Mouse (Mus musculus) cerebellum, postnatal 4 days (tissue): ENCODE measurements at regions not wholly inside any gene's neighbourhood (a gene's known extent, or its start where the extent isn't known, plus 50 kb on each side); places are given as distances from the start of the nearest gene placed in this dataset.

Source experiments
- DNase-seq, 2 experiments: peaks; one replicate each; pipeline ENCODE4 v3.0.0; 2022; ENCODE audit warnings: low spot score in 2 of 2, mixed read lengths in 1 of 2

DNA sequence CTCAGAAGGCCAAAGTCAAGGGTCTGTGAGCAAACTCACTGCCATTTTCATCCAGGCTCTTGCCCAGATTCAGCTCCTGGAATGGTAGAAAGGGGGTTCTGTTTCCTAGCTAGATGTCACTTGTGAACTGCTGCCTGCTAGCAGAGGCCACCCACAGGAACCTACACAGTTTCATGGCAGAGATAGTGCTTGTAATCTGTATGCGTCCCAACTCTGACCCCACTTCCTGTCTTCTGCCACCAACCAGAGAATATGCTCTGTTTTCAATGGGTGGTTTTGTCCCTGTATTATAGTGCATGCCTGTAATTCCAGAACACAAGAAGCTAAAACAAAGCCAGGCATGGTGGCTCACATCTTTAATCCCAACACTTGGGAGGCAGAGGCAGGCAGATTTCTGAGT lies 176.9 kb downstream of the Bcor start:
- DNase-seq: no peak
